Mouse (Mus musculus) lung, adult 2 months (tissue): Measurements from ENCODE around the gene 1700122O11Rik.

Experiments used
- CTCF ChIP-seq: fragments of 200-500 bp; IDR thresholded peaks from 2 replicates; pipeline ENCODE4 v1.5.1; 2011; ENCODE audit warnings: mild to moderate bottlenecking, low read length, control low read depth; ENCODE audit not compliant: insufficient read depth
- POLR2A ChIP-seq: fragments of 200-500 bp; IDR thresholded peaks from 2 replicates; pipeline ENCODE4 v1.6.1; 2011; ENCODE audit warnings: low read depth, mild to moderate bottlenecking, control low read depth, low read length, borderline replicate concordance; ENCODE audit errors: extremely low read depth

GRCm38 (mm10) chr17:48065081-48065501 is 27.0 kb upstream of the 1700122O11Rik start:
- TF ChIP-seq CTCF, result no peak
- TF ChIP-seq POLR2A, result no peak
